Mouse (Mus musculus) right cerebral cortex, postnatal 25 days (tissue): ENCODE results near the gene Polrmt.

Experiments used
- DNase-seq: peaks from one replicate; pipeline ENCODE4 v3.0.0; 2022

Gene Polrmt

DNA sequence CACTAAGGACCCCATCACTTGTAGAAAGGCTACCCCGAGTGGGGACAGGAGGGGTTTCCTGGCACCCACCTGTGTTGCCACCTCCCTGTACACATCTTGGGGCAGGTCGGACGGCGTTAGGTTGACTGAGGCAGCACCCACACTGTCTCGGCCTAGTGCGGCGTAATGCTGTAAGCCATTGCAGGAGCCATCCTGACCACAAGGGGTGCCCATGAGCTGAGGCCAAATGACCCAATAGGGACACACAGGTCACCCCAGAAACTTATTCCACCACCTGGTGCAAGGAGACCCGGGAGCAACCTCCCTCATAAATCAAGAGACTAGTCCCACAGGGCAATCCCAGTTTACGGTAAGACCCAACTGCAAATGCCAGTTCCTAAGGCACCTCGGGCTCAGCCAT is 8.1 kb downstream of the Polrmt start:
- DNase-seq = no peak

DNA sequence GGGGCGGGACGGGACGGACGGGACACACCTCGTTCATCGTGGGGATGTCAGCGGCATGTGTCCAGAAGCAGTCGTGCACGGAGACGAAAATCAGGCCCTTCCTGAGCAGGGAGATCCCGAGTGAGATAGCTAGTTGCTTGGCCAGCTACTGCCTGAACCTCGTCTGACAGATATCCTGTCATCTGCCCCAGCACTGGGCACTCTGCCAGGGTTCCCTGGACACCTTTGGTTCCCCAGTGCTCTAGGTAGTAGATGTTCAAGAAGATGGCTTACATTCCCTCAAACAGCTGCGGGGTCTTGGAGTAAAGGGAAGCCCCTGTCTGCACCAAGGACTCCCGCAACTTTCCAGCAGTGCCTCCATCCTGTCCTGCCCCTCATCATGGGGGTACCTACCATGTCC is 9.7 kb downstream of the Polrmt start:
- DNase-seq = no peak

DNA sequence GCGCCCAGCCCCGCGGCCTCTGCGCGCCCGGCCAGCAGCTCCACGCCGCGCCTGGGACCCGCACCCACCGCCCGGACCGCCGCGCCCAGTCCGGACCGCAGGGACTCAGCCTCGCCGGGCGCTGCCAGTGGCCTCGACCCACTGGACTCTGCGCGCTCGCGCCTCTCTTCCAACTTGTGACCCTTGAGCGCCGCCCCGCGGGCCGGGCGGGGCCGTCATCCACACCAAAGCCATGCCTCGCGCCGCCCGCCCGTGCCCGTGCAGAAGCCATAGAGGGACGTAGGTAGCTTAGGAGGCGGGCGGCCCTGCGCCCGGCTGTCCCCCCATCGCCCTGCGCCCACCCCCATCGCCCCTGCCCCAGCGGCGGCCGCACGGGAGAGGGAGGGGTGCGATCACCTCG is 11.0 kb downstream of the Polrmt start:
- DNase-seq = no peak

DNA sequence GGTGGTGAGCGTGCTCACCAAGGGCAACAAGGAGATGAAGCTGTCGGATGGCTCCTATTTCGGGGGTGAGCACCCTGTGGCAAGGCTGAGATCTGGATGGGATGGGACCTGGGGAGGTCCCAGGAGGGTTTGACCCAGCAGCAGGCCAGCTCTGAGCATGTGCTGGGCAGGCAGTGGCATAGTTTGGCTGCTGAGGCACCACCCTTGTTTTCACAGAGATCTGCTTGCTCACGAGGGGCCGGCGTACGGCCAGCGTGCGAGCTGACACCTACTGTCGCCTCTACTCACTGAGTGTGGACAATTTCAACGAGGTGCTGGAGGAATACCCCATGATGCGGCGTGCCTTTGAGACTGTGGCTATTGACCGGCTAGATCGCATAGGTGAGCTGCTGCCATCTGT is 12.5 kb downstream of the Polrmt start:
- no peak for DNase-seq

DNA sequence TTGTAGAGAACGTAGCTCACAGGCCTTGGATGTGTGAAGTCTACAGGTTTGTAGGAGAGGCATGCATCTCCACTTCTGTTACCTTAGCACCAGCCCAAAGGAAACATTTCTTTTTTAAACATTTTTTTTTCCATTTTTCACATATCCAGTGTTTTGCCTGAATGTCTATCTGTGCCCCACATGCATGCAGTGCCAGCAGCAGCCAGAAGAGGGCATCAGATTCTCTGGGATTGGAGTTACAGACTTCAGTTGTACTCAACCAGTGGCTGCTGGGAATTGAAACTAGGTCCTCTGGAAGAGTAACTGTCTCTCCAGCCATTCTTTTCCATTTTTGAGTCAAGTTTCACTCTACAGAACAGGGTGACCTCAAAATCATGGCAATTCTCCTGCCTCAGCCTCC is 13.9 kb downstream of the Polrmt start:
- DNase-seq = no peak

DNA sequence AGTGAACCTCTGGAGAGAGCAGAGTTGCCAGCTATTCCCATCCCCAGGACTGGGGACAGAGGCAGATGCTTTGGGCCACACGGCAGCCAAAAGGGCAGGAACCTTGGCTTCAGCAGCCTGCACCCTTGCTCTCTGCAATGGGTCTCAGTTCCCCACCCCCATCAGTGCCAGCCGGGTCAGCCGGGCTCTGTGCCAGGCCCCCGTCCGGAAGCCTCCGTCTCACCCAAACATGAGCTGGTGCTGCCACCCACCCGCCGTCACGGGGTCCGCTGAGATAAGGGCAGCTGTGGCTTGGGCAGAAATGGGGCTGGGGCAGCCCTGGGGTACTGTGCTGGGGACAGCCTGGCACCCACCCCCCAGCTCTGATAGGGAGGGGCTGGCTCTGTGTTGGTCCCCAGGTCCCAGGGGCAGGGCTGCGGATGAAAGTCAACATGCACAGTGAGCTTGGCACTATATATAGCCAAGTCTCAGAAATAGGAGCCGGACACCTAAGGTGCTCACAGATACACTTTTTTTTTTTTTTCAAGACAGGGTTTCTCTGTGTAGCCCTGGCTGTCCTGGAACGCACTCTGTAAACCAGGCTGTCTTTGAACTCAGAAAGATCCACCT is 16.9 kb downstream of the Polrmt start:
- no peak for DNase-seq

DNA sequence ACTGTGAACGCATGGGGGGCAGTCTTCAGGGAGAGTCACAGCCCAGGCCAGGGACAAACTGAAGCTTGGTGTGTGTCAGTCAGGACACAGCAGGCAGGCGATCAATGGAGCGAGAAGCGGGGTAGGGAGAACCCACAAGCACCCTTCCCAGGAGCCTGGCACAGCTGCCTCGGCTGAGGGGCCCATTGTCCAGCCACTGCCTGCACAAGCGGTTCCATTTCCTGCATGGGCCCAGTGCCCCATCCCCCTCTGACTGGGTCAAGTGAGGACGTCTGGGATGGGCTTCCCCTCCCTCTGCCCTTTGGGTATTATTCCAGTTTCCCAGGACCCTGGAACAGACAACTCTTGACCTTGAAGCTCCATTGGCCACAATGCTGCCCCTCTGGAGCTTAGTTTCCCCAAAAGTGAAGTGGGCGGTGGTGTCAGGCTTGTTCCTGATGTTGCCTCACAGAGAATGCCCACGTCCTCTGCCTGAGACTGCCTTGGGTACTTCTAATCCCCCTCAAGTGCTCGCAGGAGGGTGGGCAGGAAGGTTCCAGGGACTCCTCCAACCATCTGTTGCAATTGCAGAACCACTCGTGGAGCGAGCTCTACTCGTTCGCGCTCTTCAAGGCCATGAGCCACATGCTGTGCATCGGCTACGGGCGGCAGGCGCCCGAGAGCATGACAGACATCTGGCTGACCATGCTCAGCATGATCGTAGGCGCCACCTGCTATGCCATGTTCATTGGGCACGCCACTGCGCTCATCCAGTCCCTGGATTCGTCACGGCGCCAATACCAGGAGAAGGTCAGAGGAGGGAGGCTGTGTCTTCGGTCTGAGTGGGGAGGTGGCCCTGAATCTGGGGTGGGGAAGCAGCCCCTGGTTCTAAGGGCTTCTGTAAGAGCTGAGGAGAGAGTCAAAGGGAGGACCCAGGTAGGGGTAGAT is 17.8 kb downstream of the Polrmt start:
- peak; percentile 61 for DNase-seq

DNA sequence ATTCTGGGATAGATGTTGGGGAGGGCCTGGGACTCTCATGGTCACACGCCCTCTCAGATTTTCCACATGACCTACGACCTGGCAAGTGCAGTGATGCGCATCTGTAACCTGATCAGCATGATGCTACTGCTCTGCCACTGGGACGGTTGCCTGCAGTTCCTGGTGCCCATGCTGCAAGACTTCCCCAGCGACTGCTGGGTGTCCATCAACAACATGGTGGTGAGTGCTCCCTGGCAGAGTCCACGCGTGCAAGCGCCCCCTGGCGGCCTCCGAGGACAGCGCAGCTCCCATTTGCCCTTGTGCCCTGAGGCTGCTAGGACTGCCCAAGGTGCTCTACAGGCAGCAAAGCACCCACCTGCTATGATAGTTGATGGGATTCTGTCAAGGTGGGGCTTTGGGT is 20.3 kb downstream of the Polrmt start:
- DNase-seq = no peak

DNA sequence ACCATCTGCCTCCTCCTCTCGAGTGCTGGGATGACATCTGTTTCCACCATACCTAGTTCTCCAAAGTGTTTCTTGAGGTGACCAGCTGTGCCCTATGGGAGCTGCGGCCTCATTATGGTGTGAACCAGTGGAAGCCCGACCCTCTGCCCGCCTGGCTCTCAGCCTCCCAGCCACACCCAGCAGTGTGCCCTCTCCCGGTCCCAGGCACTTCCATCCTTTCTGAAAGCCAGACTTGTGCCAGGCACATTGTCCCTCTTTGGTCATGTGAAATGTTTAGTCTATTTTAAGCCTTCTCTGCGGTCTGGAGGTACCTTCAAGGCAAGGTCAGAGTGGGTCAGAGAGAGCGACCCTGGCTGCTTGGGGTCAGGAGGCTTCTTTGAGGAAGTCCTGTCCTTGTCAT is 22.7 kb downstream of the Polrmt start:
- no peak for DNase-seq

DNA sequence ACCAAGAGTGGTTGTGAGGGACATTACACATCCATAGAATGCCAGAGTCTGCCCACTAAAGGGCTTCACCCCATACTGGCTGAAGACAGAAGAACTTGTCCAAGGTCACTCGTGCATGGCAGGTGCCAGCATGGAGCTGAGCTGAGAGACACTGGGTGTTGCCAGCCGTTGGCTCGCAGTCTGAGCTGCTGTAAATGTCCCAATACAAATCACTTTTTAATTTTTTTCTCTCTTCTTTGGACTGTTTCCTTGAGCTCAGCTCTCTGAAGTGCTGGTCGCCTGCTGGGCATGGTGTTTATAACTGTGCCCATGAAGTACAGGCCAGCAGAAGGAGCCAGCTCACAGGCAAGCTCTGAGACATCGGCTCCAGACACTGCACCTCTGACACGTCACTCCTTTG is 23.3 kb downstream of the Polrmt start:
- no peak for DNase-seq

DNA sequence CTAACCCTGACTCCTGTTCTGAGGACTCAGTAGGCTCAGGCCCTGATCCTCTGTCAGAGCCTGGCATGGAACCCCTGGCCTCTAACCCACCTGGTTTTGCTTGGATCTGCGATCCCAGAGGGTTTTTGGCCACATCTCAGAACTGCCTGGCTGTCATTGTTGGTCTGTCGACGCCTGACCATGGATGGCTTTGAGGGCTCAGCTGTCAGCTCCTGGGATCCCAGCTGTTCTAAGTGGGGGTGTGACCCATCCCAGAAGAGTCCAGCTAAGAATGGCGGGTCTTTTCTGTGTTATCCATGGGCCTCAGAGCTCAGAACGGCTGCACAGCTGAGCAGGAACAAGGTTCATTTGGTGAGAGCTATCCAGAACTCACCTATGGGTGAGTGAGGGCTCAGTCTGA is 25.3 kb downstream of the Polrmt start:
- no peak for DNase-seq

DNA sequence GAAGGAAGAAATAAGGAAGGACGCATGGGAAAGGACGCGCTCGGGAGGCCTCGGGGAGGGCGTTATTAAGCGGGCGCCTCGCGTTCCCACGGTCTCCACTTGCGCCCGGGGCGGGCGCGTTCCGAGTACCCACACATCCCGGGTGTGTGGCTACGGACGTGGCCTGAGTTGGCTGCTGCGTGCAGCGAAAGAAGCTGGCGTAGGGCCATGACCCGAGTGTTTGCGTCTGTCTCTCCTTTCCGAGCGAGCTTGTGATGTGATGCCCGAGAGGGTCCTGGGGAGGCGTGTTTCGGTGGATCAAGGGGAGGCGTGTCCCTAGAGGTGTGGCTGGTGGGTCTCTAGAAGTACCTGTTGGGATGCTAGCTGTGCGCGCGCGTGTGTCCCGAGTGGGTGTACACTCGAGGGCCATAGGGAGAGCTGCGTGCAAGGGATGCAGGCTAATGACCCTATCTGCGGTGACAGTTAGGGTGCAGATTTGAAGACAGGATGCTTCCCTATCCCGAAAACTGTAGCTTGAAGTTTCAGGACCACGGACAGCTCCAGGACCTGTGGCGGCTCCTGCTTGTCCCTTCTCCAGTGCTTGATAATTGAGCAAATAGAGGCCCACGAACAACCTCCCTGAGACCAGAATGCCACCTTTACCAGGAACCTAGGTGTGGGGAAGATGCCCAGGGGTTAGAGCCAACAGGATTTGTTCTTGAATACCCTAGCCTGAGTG is 28.6 kb downstream of the Polrmt start:
- DNase-seq = no peak

DNA sequence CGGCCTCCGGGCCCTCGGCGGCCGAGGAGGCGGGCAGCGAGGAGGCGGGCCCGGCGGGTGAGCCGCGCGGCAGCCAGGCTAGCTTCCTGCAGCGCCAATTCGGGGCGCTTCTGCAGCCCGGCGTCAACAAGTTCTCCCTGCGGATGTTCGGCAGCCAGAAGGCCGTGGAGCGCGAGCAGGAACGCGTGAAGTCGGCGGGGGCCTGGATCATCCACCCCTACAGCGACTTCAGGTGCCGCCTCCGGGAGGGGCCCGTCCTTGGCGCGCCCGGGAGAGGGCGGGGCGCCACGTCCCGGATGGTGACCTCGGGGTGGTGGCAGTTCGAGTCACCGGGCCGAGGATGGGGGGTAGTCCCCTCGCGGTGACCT is 29.4 kb downstream of the Polrmt start:
- DNase-seq = peak; percentile 61

DNA sequence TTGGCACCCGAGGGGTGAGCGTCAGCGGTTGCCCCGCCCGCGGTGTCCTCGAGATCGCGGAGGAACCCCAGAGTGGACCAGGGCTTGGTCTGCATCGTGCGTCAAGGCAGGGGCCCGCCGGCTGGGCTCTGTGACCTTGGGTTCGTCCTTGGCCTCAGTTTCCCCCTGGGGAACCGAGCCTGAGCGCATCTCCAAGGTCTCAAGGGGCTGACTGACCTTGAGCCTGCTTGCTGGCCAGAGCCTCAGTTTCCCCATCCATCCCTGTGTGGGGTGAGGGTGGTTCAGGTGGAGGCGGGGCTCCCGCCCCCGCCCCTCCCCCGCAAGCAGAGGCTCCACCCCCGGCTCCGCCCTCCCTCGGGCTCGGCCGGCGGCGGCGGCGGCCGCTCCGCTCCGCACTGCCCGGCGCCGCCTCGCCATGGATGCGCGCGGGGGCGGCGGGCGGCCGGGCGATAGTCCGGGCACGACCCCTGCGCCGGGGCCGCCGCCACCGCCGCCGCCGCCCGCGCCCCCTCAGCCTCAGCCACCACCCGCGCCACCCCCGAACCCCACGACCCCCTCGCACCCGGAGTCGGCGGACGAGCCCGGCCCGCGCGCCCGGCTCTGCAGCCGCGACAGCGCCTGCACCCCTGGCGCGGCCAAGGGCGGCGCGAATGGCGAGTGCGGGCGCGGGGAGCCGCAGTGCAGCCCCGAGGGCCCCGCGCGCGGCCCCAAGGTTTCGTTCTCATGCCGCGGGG is 30.0 kb downstream of the Polrmt start, which contains the start of gene Hcn2:
TSS of gene Hcn2 (plus strand) at position 381 of the 734 bp plus-strand sequence.
- peak; percentile 37 for DNase-seq

DNA sequence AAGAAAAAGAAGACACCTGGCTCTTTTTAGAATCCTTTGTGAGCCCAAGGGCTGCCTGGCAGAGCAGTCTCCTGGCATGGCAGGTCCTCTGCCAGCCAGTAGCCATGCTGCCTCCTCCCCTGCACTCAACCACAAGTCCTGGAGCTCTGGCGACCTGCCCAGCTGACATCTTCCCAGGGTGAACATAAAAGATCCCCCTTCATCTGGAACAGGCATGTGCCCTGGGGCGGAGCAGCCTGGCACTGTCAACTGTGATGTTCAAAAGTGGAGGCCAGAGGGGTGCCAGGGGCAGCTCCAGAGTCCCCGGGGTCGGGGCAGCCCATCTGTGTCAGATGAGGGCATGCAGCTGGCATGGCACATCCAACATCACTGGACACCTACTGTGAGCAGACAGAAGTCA is 31.4 kb downstream of the Polrmt start:
- no peak for DNase-seq

DNA sequence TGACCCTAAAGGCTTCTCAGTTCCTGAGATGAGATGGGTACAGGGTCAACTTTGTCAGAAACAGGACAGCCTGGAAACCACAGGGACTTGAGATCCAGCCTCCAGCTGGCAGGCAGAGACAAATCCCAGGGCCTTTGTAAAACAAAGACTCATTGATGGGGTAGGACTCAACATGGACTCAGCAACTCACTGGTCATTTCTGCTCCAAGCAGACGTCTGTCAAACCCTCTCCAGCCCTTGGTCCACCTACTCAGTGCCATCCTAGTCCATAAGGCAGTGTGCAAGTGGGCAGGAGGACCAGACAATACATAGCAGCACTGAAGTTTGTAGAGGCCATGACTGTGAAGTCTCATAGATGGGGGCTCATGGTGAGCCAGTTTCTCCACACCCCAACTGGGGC is 33.2 kb downstream of the Polrmt start:
- DNase-seq = no peak

DNA sequence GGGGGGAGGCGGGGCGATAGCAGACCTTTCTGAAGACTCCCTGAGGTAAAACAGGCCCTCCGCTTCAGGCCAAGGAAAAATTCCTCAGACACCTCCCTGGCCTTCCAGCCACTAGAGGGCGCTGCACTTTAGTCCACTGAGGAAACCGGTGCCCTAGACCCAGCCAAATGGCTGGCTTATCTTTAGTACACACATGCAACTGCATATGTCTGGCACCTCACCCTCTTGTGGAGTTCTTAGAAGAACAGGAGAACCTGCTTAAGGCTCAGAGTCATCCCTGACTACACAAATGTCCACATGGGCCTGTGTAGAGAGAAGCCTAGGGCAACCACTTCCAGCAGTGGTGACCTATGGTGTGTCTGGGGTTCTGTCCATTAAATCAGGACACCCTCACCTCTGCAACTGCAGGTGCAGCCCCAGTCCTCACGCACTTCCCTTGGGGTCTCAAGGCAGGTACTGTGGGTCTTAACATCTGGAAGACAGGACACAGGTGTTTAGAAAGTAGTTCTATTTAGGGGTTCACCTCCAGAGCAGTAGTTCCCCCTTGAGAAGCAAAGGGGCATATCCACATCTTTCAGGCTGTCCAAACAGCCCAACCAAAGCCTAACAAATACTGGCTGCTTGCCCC is 33.8 kb downstream of the Polrmt start:
- peak; percentile 69 for DNase-seq

DNA sequence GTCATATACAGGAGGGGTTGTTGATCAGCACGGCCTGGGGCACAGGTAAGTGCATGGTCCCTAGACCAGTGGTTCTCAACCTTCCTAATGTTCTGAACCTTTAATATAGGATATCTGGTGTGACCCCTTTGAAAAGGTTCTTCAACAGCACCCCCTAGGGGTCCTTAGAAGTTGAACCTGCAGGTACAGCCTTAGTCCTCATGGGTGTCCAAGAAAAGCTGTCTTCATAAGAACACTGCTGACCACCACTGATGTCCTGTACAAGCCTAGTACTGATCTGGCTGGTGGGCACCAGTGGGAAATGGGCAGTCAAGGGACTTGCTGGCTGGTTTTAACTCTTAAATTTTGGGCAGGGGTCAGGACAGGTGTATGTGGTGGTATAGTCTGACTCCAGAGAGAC is 34.4 kb downstream of the Polrmt start:
- DNase-seq = no peak

DNA sequence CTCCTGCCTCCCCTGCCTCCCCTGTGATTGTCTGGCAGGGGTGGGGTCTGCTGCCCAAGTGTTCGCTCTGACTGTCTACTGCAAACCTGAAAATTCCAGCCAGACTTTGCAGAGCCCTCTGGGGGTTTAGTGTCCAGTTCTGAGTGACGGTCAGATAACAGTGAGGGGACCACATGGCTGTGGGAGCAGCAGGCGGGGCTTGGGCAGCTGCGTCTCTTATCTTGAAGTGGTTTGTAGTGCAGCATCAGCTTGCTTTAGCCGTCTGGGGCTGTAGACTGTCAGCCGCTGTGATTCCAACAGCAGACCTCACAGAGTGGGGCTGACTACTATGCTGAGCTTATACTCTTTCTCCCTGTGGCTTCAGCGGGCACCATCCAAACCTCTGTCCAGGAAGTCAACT is 37.1 kb downstream of the Polrmt start:
- DNase-seq = no peak

DNA sequence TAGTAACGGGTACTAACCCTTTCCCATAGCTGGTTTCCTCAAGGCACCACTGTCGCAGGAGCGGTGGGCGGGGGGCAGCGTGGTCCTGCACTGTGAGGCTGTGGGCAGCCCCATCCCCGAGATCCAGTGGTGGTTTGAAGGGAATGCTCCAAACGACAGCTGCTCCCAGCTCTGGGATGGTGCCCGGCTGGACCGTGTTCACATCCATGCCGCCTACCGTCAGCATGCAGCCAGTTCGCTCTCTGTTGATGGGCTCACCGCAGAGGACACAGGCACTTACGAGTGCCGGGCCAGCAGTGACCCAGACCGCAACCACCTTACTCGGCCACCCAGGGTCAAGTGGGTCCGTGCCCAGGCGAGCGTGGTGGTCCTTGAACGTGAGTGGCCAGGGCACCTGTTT is 37.7 kb downstream of the Polrmt start:
- DNase-seq = no peak

DNA sequence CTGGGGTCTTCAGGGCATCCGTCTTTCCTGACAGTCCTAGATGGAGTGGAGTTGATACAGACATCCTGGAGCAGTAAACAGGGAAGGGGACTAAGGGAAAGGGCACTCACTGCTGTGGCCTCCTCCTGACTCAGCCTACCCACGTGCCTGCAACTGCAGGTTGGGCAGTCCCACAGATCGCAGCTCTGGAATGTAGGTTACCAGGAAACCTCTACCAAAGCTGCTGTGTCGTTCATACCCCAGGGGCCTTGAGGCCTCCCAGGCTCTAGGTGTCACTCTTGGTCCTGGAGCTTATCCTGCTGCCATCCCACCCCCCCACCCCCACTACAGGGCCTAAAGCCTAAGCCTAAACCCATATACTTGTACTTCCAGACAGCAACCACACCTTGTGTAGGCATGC is 38.6 kb downstream of the Polrmt start:
- no peak for DNase-seq

DNA sequence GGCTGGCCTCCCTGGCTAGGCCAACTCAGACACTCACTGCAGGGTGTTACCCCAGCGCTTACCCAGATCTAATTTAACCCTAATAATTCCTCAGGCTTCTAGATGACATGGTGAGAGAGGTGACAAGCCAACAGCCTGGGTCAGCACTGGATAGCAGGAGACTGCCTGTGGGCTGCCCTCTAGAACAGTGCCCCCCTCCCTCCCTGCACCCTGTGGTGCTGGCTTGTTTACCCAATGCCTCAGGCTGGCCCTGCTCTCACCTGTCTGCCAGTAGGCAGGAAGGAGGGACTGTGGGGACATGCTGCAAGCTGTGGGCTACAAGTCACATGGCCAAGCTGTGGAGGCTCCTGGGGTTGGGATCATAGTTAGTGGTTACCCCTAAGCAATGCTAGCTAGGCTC is 39.2 kb downstream of the Polrmt start:
- no peak for DNase-seq
